Mouse (Mus musculus): ENCODE data around the gene Syngr2.

Syngr2 gene

DNA sequence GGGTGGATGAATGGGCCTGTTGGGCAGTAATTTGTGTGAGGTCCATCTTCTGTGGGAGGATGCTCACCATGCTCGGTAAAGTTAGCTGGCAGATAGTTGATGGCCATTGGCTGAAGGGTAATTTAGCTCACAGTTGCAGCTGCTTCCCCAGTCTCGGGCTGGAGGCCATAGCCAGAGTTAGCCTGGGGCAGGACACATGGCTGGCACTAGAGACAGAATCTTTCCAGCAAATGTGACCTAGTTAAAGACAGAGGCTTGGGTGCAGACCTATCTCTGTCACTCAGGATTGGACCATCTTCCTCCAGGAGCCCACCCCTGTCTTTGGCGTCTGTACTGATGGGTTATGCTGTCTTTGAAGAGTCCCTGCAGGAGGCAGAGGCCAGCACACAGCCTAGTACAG is 48.9 kb downstream of the Syngr2 start:
- intact Hi-C loops (cut with DNase I): no loop called here

DNA sequence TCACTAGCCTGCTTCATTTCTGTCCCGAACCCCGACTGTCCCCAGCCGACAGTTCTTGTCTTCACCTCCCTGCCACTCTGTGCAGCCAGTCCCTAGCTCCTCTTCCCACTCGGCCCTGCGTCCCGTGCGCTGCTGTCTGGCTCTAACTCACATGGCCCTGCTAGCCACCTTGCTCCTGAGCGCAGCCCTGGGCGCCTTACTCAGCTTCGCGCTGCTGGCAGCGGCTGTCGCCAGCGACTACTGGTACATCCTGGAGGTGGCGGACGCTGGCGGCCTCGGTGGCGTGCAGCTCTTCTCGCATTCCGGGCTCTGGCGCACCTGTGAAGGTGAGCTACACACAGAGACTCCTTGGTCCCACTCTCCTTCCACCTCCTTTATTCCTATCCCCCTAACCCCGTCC is 51.1 kb downstream of the Syngr2 start, which contains the start of gene Tmem235:
Tmem235 (plus strand) TSS at position 152 of the 400 bp plus-strand sequence.
- intact Hi-C loops (cut with DNase I): no loop called here

DNA sequence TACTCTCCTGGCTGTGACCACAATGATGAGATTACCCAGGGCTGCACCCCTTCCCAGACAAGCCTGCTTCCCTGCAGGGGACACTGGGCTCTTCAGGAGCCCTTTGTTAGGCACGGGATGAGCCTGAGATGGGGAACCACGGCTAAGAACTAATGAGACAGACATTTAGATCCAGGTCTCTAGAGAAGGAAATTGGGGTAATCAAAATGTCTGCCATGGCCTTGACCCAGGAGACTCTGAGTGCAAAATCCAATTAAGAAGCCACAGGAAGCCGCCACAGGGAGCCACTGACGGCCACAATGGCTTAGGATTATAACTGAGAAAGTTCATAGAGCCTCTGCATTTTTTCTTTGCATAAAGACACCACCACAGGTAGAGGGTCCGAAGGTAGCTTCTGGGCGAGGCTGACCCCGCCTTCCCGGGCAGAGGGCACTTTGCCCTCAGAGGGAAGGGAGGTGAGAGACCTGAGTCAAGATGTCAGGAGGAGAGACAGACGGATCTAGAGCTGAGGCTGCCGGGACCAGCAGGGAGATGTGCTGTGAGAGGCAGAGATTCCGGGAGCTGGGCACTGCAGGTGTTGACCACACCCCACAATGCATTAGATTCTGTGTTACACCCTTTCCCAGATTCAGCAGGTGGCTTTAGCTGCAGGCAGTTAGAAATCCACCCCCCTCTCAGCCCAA is 53.8 kb downstream of the Syngr2 start:
- intact Hi-C loops (cut with DNase I): no loop called here
